Mouse (Mus musculus) liver, embryonic 11.5 days (tissue): ENCODE data around the gene Syde2. TPM values are rescaled to one million over a fixed set of nuclear protein-coding genes. Genes with fewer than 3 reads are reported as not detected.

Experiments used
- ATAC-seq: fragments of 200-750 bp; cut with Nextera tagmentation; replicated peaks from 2 replicates; pipeline ENCODE4 v1.8.0; 2017; ENCODE audit warnings: moderate number of reproducible peaks, mild to moderate bottlenecking, moderate TSS enrichment, moderate library complexity; ENCODE audit not compliant: low FRiP score
- DNase-seq: peaks from one replicate; pipeline ENCODE4 v3.0.0-alpha.2; 2017; ENCODE audit warnings: low spot score
- H3K27ac ChIP-seq: fragments of 300-500 bp; sonication (generic); 2 replicates; pipeline ENCODE4 v1.5.1; 2014; ENCODE audit warnings: mild to moderate bottlenecking, low read depth, low read length, control low read depth
- H3K27me3 ChIP-seq: fragments of 300-500 bp; sonication (generic); replicated peaks from 2 replicates; pipeline ENCODE4 v1.6.1; 2014; ENCODE audit warnings: low read length, mixed read lengths; ENCODE audit not compliant: control insufficient read depth, insufficient read depth
- H3K36me3 ChIP-seq: fragments of 300-500 bp; sonication (generic); 2 replicates; pipeline ENCODE4 v1.6.1; 2014; ENCODE audit warnings: mild to moderate bottlenecking, low read length, moderate library complexity, mixed read lengths; ENCODE audit not compliant: control insufficient read depth, insufficient read depth
- H3K4me1 ChIP-seq: fragments of 300-500 bp; sonication (generic); replicated peaks from 2 replicates; pipeline ENCODE4 v1.6.1; 2014; ENCODE audit warnings: low read length, mixed read lengths; ENCODE audit not compliant: control insufficient read depth, insufficient read depth
- H3K4me2 ChIP-seq: fragments of 300-500 bp; sonication (generic); 2 replicates; pipeline ENCODE4 v1.6.1; 2014; ENCODE audit warnings: mild to moderate bottlenecking, control low read depth, moderate library complexity
- H3K4me3 ChIP-seq: fragments of 300-500 bp; sonication (generic); 2 replicates; pipeline ENCODE4 v1.5.1; 2014; ENCODE audit warnings: low read depth, low read length, control low read depth
- H3K9ac ChIP-seq: fragments of 300-500 bp; sonication (generic); 2 replicates; pipeline ENCODE4 v1.6.1; 2014; ENCODE audit warnings: low read depth, low read length, control low read depth
- H3K9me3 ChIP-seq: fragments of 300-500 bp; sonication (generic); 2 replicates; pipeline ENCODE4 v1.6.1; 2016; ENCODE audit warnings: low read length, inconsistent platforms, mixed read lengths; ENCODE audit not compliant: control insufficient read depth
- WGBS: fragments of 180-500 bp; shearing (Covaris S2); extraction: QIAGEN DNeasy Blood & Tissue Kit; methylation state at CpG from one replicate; pipeline ENCODE4 v1.1.7; 2014; 5-methylcytosine and 5-hydroxymethylcytosine counted together
- polyA plus RNA-seq: library from polyadenylated mRNA; unstranded; fragments of >200 nt; fragmentation: Nextera tagmentation; extraction: Ambion mirVana; gene quantifications from 2 replicates; pipeline ENCODE4 v1.2.1, GENCODE M21; 2014

Gene Syde2
- polyA plus RNA-seq, 1 experiment from 2014 or later, result 1.7 TPM

GRCm38 (mm10) chr3:146011544-146012218, 24.0 kb downstream of the Syde2 start:
- Histone ChIP-seq H3K27ac (no peak overlapping the region), H3K4me3 (no peak overlapping the region), H3K9me3 (no peaks in the 10 kb centered on the region), H3K9ac (no peak overlapping the region), H3K36me3 (peaks cover 16% of the 10 kb centered on the region; the same call in 1 of the 2 replicates), H3K27me3 (no peaks in the 10 kb centered on the region), H3K4me1 (0 out of 2 replicates have a peak, but pooled peaks cover 2% of the 10 kb centered on the region), H3K4me2 (no peak overlapping the region)
- WGBS, result 67% methylated on average over 8 of the region's 8 CpGs
- DNase-seq, result no peak
- no peak for ATAC-seq

GRCm38 (mm10) chr3:146013490-146013889, 25.8 kb downstream of the Syde2 start:
- 0 out of 2 replicates have a peak, but pooled peaks cover 2% of the 10 kb centered on the region for H3K4me1 ChIP-seq
- WGBS, result 83% methylated on average over 7 of the region's 7 CpGs
- H3K4me3 ChIP-seq, result no peak overlapping the region
- no peak overlapping the region for H3K4me2 ChIP-seq
- ATAC-seq, result no peak
- H3K9ac ChIP-seq, result no peak overlapping the region
- H3K27me3 ChIP-seq, result no peaks in the 10 kb centered on the region
- H3K27ac ChIP-seq, result no peak overlapping the region
- peaks cover 12% of the 10 kb centered on the region; the same call in 1 of the 2 replicates for H3K36me3 ChIP-seq
- no peaks in the 10 kb centered on the region for H3K9me3 ChIP-seq
- DNase-seq, result no peak

GRCm38 (mm10) chr3:146014321-146014720, 26.7 kb downstream of the Syde2 start:
- no peak overlapping the region for H3K4me3 ChIP-seq
- no peak overlapping the region for H3K9ac ChIP-seq
- no peak for DNase-seq
- H3K9me3 ChIP-seq, result no peaks in the 10 kb centered on the region
- no peak overlapping the region for H3K27ac ChIP-seq
- H3K4me1 ChIP-seq, result 0 out of 2 replicates have a peak, but pooled peaks cover 2% of the 10 kb centered on the region
- 93% methylated on average over 12 of the region's 12 CpGs for WGBS
- no peak overlapping the region for H3K4me2 ChIP-seq
- ATAC-seq, result no peak
- H3K36me3 ChIP-seq, result peaks cover 12% of the 10 kb centered on the region; the same call in 1 of the 2 replicates
- no peaks in the 10 kb centered on the region for H3K27me3 ChIP-seq

GRCm38 (mm10) chr3:146016979-146017378, 29.3 kb downstream of the Syde2 start:
- Histone ChIP-seq H3K4me3 (no peak overlapping the region), H3K36me3 (peaks cover 12% of the 10 kb centered on the region; the same call in 1 of the 2 replicates), H3K4me1 (no peaks in the 10 kb centered on the region), H3K27ac (no peak overlapping the region), H3K27me3 (no peaks in the 10 kb centered on the region), H3K9ac (no peak overlapping the region), H3K9me3 (no peaks in the 10 kb centered on the region), H3K4me2 (no peak overlapping the region)
- DNase-seq (no peak), ATAC-seq (no peak)
- WGBS, result 83% methylated on average over 13 of the region's 13 CpGs

GRCm38 (mm10) chr3:146017521-146017920, 29.9 kb downstream of the Syde2 start:
- Histone ChIP-seq H3K9me3 (no peaks in the 10 kb centered on the region), H3K4me2 (no peak overlapping the region), H3K9ac (no peak overlapping the region), H3K4me3 (no peak overlapping the region), H3K36me3 (peaks cover 12% of the 10 kb centered on the region; the same call in 1 of the 2 replicates), H3K27me3 (no peaks in the 10 kb centered on the region), H3K4me1 (no peaks in the 10 kb centered on the region), H3K27ac (no peak overlapping the region)
- ATAC-seq (no peak), DNase-seq (no peak)
- WGBS, result 75% methylated on average over 9 of the region's 9 CpGs

GRCm38 (mm10) chr3:146022232-146022631, 34.6 kb downstream of the Syde2 start:
- ATAC-seq, result no peak
- no peaks in the 10 kb centered on the region for H3K27me3 ChIP-seq
- no peaks in the 10 kb centered on the region for H3K4me1 ChIP-seq
- no peak overlapping the region for H3K4me3 ChIP-seq
- H3K4me2 ChIP-seq, result no peak overlapping the region
- H3K9ac ChIP-seq, result no peak overlapping the region
- no peak overlapping the region for H3K27ac ChIP-seq
- H3K36me3 ChIP-seq, result no peaks in the 10 kb centered on the region; the same call in 1 of the 2 replicates
- DNase-seq, result no peak
- WGBS, result 87% methylated on average over 9 of the region's 9 CpGs
- H3K9me3 ChIP-seq, result no peaks in the 10 kb centered on the region

GRCm38 (mm10) chr3:146024746-146025145, 37.1 kb downstream of the Syde2 start:
- 85% methylated on average over 7 of the region's 7 CpGs for WGBS
- H3K27ac ChIP-seq, result no peak overlapping the region
- ATAC-seq (no peak), DNase-seq (no peak)
- no peaks in the 10 kb centered on the region for H3K27me3 ChIP-seq
- no peak overlapping the region for H3K4me2 ChIP-seq
- H3K4me3 ChIP-seq, result no peak overlapping the region
- H3K9me3 ChIP-seq, result no peaks in the 10 kb centered on the region
- H3K4me1 ChIP-seq, result no peaks in the 10 kb centered on the region
- no peak overlapping the region for H3K9ac ChIP-seq
- H3K36me3 ChIP-seq, result no peaks in the 10 kb centered on the region; the same call in 1 of the 2 replicates

GRCm38 (mm10) chr3:146025499-146025898, 37.8 kb downstream of the Syde2 start:
- 81% methylated on average over 6 of the region's 6 CpGs for WGBS

GRCm38 (mm10) chr3:146027116-146027515, 39.4 kb downstream of the Syde2 start:
- Histone ChIP-seq H3K9me3 (no peaks in the 10 kb centered on the region), H3K36me3 (no peaks in the 10 kb centered on the region; the same call in 1 of the 2 replicates), H3K27me3 (no peaks in the 10 kb centered on the region), H3K4me1 (0 out of 2 replicates have a peak, but pooled peaks cover 4% of the 10 kb centered on the region), H3K27ac (peak overlapping the region; percentile 4; the same call in 1 of the 2 replicates), H3K9ac (no peak overlapping the region), H3K4me3 (no peak overlapping the region), H3K4me2 (no peak overlapping the region)
- DNase-seq (no peak), ATAC-seq (peak; percentile 39)
- WGBS, result 42% methylated on average over 6 of the region's 6 CpGs

More at GRCm38 (mm10) chr3:146025499-146025898, 37.8 kb downstream of the Syde2 start:
- Histone ChIP-seq H3K27me3 (no peaks in the 10 kb centered on the region), H3K4me2 (no peak overlapping the region), H3K9me3 (no peaks in the 10 kb centered on the region), H3K9ac (no peak overlapping the region), H3K4me1 (0 out of 2 replicates have a peak, but pooled peaks cover 4% of the 10 kb centered on the region), H3K36me3 (no peaks in the 10 kb centered on the region; the same call in 1 of the 2 replicates), H3K4me3 (no peak overlapping the region), H3K27ac (no peak overlapping the region)
- no peak for ATAC-seq
- DNase-seq, result no peak
